Mouse (Mus musculus) erythroblast, embryonic 14.5 days (primary cell): Measurements from ENCODE around the gene Ccdc106.

Source experiments
- GATA1 ChIP-seq: IDR thresholded peaks from 2 replicates; pipeline ENCODE4 v1.6.1; 2012; ENCODE audit warnings: low read length, inconsistent platforms, mixed read lengths
- TAL1 ChIP-seq: IDR thresholded peaks from 3 replicates; pipeline ENCODE4 v1.6.1; 2012; ENCODE audit warnings: low read length, inconsistent platforms, mixed read lengths

- TF ChIP-seq TAL1 (no peak), GATA1 (no peak)
Observed at GRCm38 (mm10) chr7:5057804-5058203, 37.5 kb downstream of the Ccdc106 start.
